Mouse (Mus musculus) mature B cell (primary cell): ENCODE data around the gene Itpr2.

ENCODE experiments used
- in situ Hi-C: fragments of 300-500 bp; cut with MboI; formaldehyde crosslinking; loops from 2 replicates; pipeline ENCODE4 v1.14.3; 2019

Itpr2 gene

GRCm38 (mm10) chr6:146504459-146504858 is 2.4 kb upstream of the Itpr2 start:
- in situ Hi-C loops, result no loop called here

GRCm38 (mm10) chr6:146502856-146503255 is 833 bp upstream of the Itpr2 start:
- in situ Hi-C loops, result no loop called here

- in situ Hi-C loops, result no loop called here
Measured at GRCm38 (mm10) chr6:146501316-146501865, 632 bp downstream of the Itpr2 start.

- in situ Hi-C loops, result no loop called here
Measured at GRCm38 (mm10) chr6:146500771-146501170, 1.3 kb downstream of the Itpr2 start.

- in situ Hi-C loops, result no loop called here
Measured at GRCm38 (mm10) chr6:146500206-146500605, 1.8 kb downstream of the Itpr2 start.

GRCm38 (mm10) chr6:146499566-146499965 is 2.5 kb downstream of the Itpr2 start:
- in situ Hi-C loops, result no loop called here

GRCm38 (mm10) chr6:146498416-146498815 is 3.6 kb downstream of the Itpr2 start:
- in situ Hi-C loops, result no loop called here

GRCm38 (mm10) chr6:146497866-146498265 is 4.2 kb downstream of the Itpr2 start:
- in situ Hi-C loops, result no loop called here

- in situ Hi-C loops, result no loop called here
Measured at GRCm38 (mm10) chr6:146497435-146497834, 4.6 kb downstream of the Itpr2 start.

- in situ Hi-C loops, result no loop called here
Measured at GRCm38 (mm10) chr6:146491680-146492079, 10.3 kb downstream of the Itpr2 start.

GRCm38 (mm10) chr6:146490416-146490960 is 11.5 kb downstream of the Itpr2 start:
- in situ Hi-C loops, result no loop called here

GRCm38 (mm10) chr6:146489841-146490240 is 12.2 kb downstream of the Itpr2 start:
- in situ Hi-C loops, result no loop called here

- in situ Hi-C loops, result no loop called here
Measured at GRCm38 (mm10) chr6:146488749-146489148, 13.3 kb downstream of the Itpr2 start.

GRCm38 (mm10) chr6:146487079-146487478 is 14.9 kb downstream of the Itpr2 start:
- in situ Hi-C loops, result no loop called here

GRCm38 (mm10) chr6:146486073-146486472 is 15.9 kb downstream of the Itpr2 start:
- in situ Hi-C loops, result no loop called here

- in situ Hi-C loops, result no loop called here
Measured at GRCm38 (mm10) chr6:146481441-146481840, 20.6 kb downstream of the Itpr2 start.

GRCm38 (mm10) chr6:146480925-146481324 is 21.1 kb downstream of the Itpr2 start:
- in situ Hi-C loops, result no loop called here

- in situ Hi-C loops, result no loop called here
Measured at GRCm38 (mm10) chr6:146478888-146479683, 22.9 kb downstream of the Itpr2 start.

- in situ Hi-C loops, result no loop called here
Measured at GRCm38 (mm10) chr6:146476865-146477264, 25.2 kb downstream of the Itpr2 start.

GRCm38 (mm10) chr6:146474166-146474565 is 27.9 kb downstream of the Itpr2 start:
- in situ Hi-C loops, result no loop called here

- in situ Hi-C loops, result no loop called here
Measured at GRCm38 (mm10) chr6:146473216-146473955, 28.6 kb downstream of the Itpr2 start.

GRCm38 (mm10) chr6:146470378-146470777 is 31.6 kb downstream of the Itpr2 start:
- in situ Hi-C loops, result no loop called here

GRCm38 (mm10) chr6:146469936-146470335 is 32.1 kb downstream of the Itpr2 start:
- in situ Hi-C loops, result no loop called here
